Mouse (Mus musculus) liver, postnatal 0 days (tissue): Measurements from ENCODE around the gene Cyp2c68.

Experiments
- CTCF ChIP-seq: sonication (generic); IDR thresholded peaks from 2 replicates; pipeline ENCODE4 v1.5.1; 2016; ENCODE audit warnings: antibody characterized with exemption, low read depth
- EP300 ChIP-seq: IDR thresholded peaks from 2 replicates; pipeline ENCODE4 v1.6.1; 2016; ENCODE audit warnings: antibody characterized with exemption, low read depth, mild to moderate bottlenecking

- TF ChIP-seq CTCF (no peak), EP300 (no peak)
Measured at GRCm38 (mm10) chr19:39648938-39649337, 91.9 kb downstream of the Cyp2c68 start, which contains the start of gene Cyp2c67.
